Mouse (Mus musculus) lung, embryonic 16.5 days (tissue): ENCODE measurements around the gene Pnpla1. TPM values are rescaled to one million over a fixed set of nuclear protein-coding genes. Genes with fewer than 3 reads are reported as not detected.

Experiments
- ATAC-seq: fragments of 200-750 bp; cut with Nextera tagmentation; 2 replicates; pipeline ENCODE4 v1.8.0; 2017; ENCODE audit warnings: low read depth, mild to moderate bottlenecking, moderate library complexity
- H3K27ac ChIP-seq: fragments of 300-500 bp; sonication (generic); 2 replicates; pipeline ENCODE4 v1.5.1; 2014; ENCODE audit warnings: mild to moderate bottlenecking, control low read depth, low read length
- H3K27me3 ChIP-seq: fragments of 300-500 bp; sonication (generic); 2 replicates; pipeline ENCODE4 v1.6.1; 2014; ENCODE audit warnings: low read depth, low read length, mixed read lengths; ENCODE audit not compliant: control insufficient read depth, insufficient read depth
- H3K36me3 ChIP-seq: fragments of 300-500 bp; sonication (generic); 2 replicates; pipeline ENCODE4 v1.6.1; 2014; ENCODE audit warnings: low read length; ENCODE audit not compliant: control insufficient read depth, insufficient read depth
- H3K4me1 ChIP-seq: fragments of 300-500 bp; sonication (generic); replicated peaks from 2 replicates; pipeline ENCODE4 v1.6.1; 2014; ENCODE audit warnings: low read length, mixed read lengths; ENCODE audit not compliant: control insufficient read depth, insufficient read depth
- H3K4me2 ChIP-seq: fragments of 300-500 bp; sonication (generic); 2 replicates; pipeline ENCODE4 v1.6.1; 2014; ENCODE audit warnings: low read depth, low read length, control low read depth
- H3K4me3 ChIP-seq: fragments of 300-500 bp; sonication (generic); 2 replicates; pipeline ENCODE4 v1.5.1; 2014; ENCODE audit warnings: mild to moderate bottlenecking, low read length, control low read depth
- H3K9ac ChIP-seq: fragments of 300-500 bp; sonication (generic); 2 replicates; pipeline ENCODE4 v1.6.1; 2014; ENCODE audit warnings: low read length, control low read depth
- H3K9me3 ChIP-seq: fragments of 300-500 bp; sonication (generic); 2 replicates; pipeline ENCODE4 v1.6.1; 2016; ENCODE audit warnings: low read length; ENCODE audit not compliant: control insufficient read depth
- WGBS: fragments of 180-500 bp; shearing (Covaris S2); extraction: QIAGEN DNeasy Blood & Tissue Kit; methylation state at CpG from one replicate; pipeline ENCODE4 v1.1.7; 2014; 5-methylcytosine and 5-hydroxymethylcytosine counted together
- polyA plus RNA-seq: library from polyadenylated mRNA; unstranded; fragments of >200 nt; fragmentation: Nextera tagmentation; extraction: Ambion mirVana; gene quantifications from 2 replicates; pipeline ENCODE4 v1.2.1, GENCODE M21; 2015

Gene Pnpla1
- polyA plus RNA-seq, 1 experiment from 2014 or later, result not detected

- Histone ChIP-seq H3K4me3 (no peak overlapping the region), H3K36me3 (no peaks in the 10 kb centered on the region), H3K9ac (no peak overlapping the region), H3K27ac (no peak overlapping the region), H3K27me3 (no peaks in the 10 kb centered on the region), H3K4me1 (no peaks in the 10 kb centered on the region), H3K4me2 (no peak overlapping the region), H3K9me3 (no peaks in the 10 kb centered on the region)
- no peak for ATAC-seq
- WGBS, result 60% methylated on average over 7 of the region's 7 CpGs
These were observed 5.7 kb downstream of the Pnpla1 start for GRCm38 (mm10) chr17:28863926-28864325.

GRCm38 (mm10) chr17:28864464-28864863 is 6.3 kb downstream of the Pnpla1 start:
- Histone ChIP-seq H3K9me3 (no peaks in the 10 kb centered on the region), H3K27me3 (no peaks in the 10 kb centered on the region), H3K4me2 (no peak overlapping the region), H3K27ac (no peak overlapping the region), H3K4me3 (no peak overlapping the region), H3K36me3 (no peaks in the 10 kb centered on the region), H3K9ac (no peak overlapping the region), H3K4me1 (no peaks in the 10 kb centered on the region)
- ATAC-seq, result no peak
- WGBS, result 49% methylated on average over 6 of the region's 6 CpGs

GRCm38 (mm10) chr17:28866921-28867320 is 8.7 kb downstream of the Pnpla1 start:
- Histone ChIP-seq H3K9me3 (no peaks in the 10 kb centered on the region), H3K27me3 (no peaks in the 10 kb centered on the region), H3K4me3 (no peak overlapping the region), H3K9ac (no peak overlapping the region), H3K27ac (no peak overlapping the region), H3K4me1 (no peaks in the 10 kb centered on the region), H3K36me3 (no peaks in the 10 kb centered on the region), H3K4me2 (no peak overlapping the region)
- ATAC-seq, result no peak

GRCm38 (mm10) chr17:28867381-28867780 is 9.2 kb downstream of the Pnpla1 start:
- H3K9me3 ChIP-seq, result no peaks in the 10 kb centered on the region
- H3K36me3 ChIP-seq, result no peaks in the 10 kb centered on the region
- no peak for ATAC-seq
- no peak overlapping the region for H3K27ac ChIP-seq
- no peaks in the 10 kb centered on the region for H3K27me3 ChIP-seq
- no peak overlapping the region for H3K4me3 ChIP-seq
- H3K4me2 ChIP-seq, result no peak overlapping the region
- H3K4me1 ChIP-seq, result no peaks in the 10 kb centered on the region
- H3K9ac ChIP-seq, result no peak overlapping the region
- WGBS, result 84% methylated on average over 4 of the region's 4 CpGs

- H3K9ac ChIP-seq, result no peak overlapping the region
- ATAC-seq, result no peak
- no peaks in the 10 kb centered on the region for H3K27me3 ChIP-seq
- no peaks in the 10 kb centered on the region for H3K36me3 ChIP-seq
- H3K4me2 ChIP-seq, result no peak overlapping the region
- 58% methylated on average over 9 of the region's 9 CpGs for WGBS
- no peak overlapping the region for H3K27ac ChIP-seq
- no peaks in the 10 kb centered on the region for H3K4me1 ChIP-seq
- H3K4me3 ChIP-seq, result no peak overlapping the region
- H3K9me3 ChIP-seq, result no peaks in the 10 kb centered on the region
These were observed 11.3 kb downstream of the Pnpla1 start for GRCm38 (mm10) chr17:28869412-28870110.

- H3K9ac ChIP-seq, result no peak overlapping the region
- no peak for ATAC-seq
These were observed 12.2 kb downstream of the Pnpla1 start for GRCm38 (mm10) chr17:28870435-28870834.

GRCm38 (mm10) chr17:28871831-28872230 is 13.6 kb downstream of the Pnpla1 start:
- Histone ChIP-seq H3K36me3 (no peaks in the 10 kb centered on the region), H3K4me2 (no peak overlapping the region), H3K4me3 (no peak overlapping the region), H3K27me3 (no peaks in the 10 kb centered on the region), H3K27ac (no peak overlapping the region), H3K9me3 (no peaks in the 10 kb centered on the region), H3K9ac (no peak overlapping the region), H3K4me1 (peaks cover 5% of the 10 kb centered on the region)
- 60% methylated on average over 11 of the region's 11 CpGs for WGBS
- no peak for ATAC-seq

More at GRCm38 (mm10) chr17:28870435-28870834, 12.2 kb downstream of the Pnpla1 start:
- no peak overlapping the region for H3K4me2 ChIP-seq
- no peak overlapping the region for H3K27ac ChIP-seq
- H3K4me3 ChIP-seq, result no peak overlapping the region
- no peaks in the 10 kb centered on the region for H3K9me3 ChIP-seq
- no peaks in the 10 kb centered on the region for H3K27me3 ChIP-seq
- H3K36me3 ChIP-seq, result no peaks in the 10 kb centered on the region
- H3K4me1 ChIP-seq, result peaks cover 5% of the 10 kb centered on the region
- WGBS, result 62% methylated on average over 5 of the region's 5 CpGs

GRCm38 (mm10) chr17:28872322-28872721 is 14.1 kb downstream of the Pnpla1 start:
- ATAC-seq, result no peak
- no peaks in the 10 kb centered on the region for H3K9me3 ChIP-seq
- H3K4me1 ChIP-seq, result peaks cover 5% of the 10 kb centered on the region
- no peak overlapping the region for H3K4me3 ChIP-seq
- H3K36me3 ChIP-seq, result no peaks in the 10 kb centered on the region
- 75% methylated on average over 7 of the region's 7 CpGs for WGBS
- no peaks in the 10 kb centered on the region for H3K27me3 ChIP-seq
- H3K27ac ChIP-seq, result no peak overlapping the region
- no peak overlapping the region for H3K4me2 ChIP-seq
- H3K9ac ChIP-seq, result no peak overlapping the region

GRCm38 (mm10) chr17:28874216-28874615 is 16.0 kb downstream of the Pnpla1 start:
- H3K36me3 ChIP-seq, result no peaks in the 10 kb centered on the region
- ATAC-seq, result no peak
- no peak overlapping the region for H3K27ac ChIP-seq
- no peak overlapping the region for H3K9ac ChIP-seq
- H3K27me3 ChIP-seq, result no peaks in the 10 kb centered on the region
- no peaks in the 10 kb centered on the region for H3K9me3 ChIP-seq
- H3K4me1 ChIP-seq, result peaks cover 5% of the 10 kb centered on the region
- H3K4me3 ChIP-seq, result no peak overlapping the region
- no peak overlapping the region for H3K4me2 ChIP-seq
- WGBS, result 76% methylated on average over 4 of the region's 4 CpGs
